Mouse (Mus musculus): Measurements from ENCODE around the gene Khdc3. TPM values are rescaled to one million over a fixed set of nuclear protein-coding genes. Genes with fewer than 3 reads are reported as not detected.
"Not testable (repeated sequence)": the region's sequence is repeated elsewhere in the genome, so short reads cannot be mapped to it uniquely, and the experiment has no call there.

The Khdc3 gene
- 8.7 and 10.7 TPM in 2 replicates for total RNA-seq (2017)

GRCm38 (mm10) chr9:73101536-73101935, at the start of gene Khdc3:
Khdc3 (plus strand) TSS chr9:73101836.
- no peak for ATAC-seq (ENCODE audit: extremely low read depth, insufficient number of reproducible peaks, low FRiP score, poor library complexity, severe bottlenecking)

GRCm38 (mm10) chr9:73055441-73055911, 46.2 kb upstream of the Khdc3 start:
- ATAC-seq (ENCODE audit: extremely low read depth, insufficient number of reproducible peaks, low FRiP score, poor library complexity, severe bottlenecking), result no peak

DNA sequence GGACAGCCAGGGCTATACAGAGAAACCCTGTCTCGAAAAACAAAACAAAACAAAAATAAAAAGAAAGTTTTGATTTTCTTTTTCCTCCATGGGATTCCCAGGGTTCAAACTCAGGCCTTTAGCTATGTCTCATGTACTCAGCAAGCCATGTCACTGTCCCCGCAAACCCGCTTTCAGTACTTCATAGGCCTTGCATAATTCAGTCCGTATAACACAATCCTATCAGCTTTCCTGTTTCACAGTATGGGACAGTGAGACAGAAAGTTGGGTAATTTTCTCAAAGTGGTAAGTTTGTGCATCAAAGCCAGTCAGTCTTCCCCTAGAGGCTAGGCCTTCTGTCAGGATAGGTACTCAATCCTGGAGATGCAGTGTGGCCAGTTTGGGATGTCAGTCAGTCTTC, 42.4 kb upstream of the Khdc3 start:
- ATAC-seq (ENCODE audit: extremely low read depth, insufficient number of reproducible peaks, low FRiP score, poor library complexity, severe bottlenecking), result no peak

- ATAC-seq (ENCODE audit: extremely low read depth, insufficient number of reproducible peaks, low FRiP score, poor library complexity, severe bottlenecking), result no peak
Measured at GRCm38 (mm10) chr9:73063621-73064290, 37.9 kb upstream of the Khdc3 start.

DNA sequence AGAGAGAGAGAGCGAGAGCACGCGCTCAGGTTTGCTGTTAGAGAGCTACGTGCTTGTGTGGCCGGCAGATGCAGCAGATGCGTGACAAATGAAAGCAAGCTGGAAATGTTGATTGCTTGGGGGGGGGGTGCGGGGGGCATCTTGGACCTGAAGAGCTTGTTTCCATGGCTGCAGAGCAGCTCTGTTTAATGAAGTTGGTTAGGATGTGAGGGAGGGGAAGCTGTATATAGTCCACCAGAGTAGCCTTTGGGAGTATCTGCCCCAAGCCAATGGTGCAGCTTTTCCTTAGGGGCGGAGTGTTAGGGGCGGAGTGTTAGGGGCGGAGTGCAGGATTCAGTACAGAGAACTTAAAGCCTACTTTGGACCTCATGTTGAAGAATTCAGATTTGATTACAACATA, 34.5 kb upstream of the Khdc3 start:
- no peak for ATAC-seq (ENCODE audit: extremely low read depth, insufficient number of reproducible peaks, low FRiP score, poor library complexity, severe bottlenecking)

GRCm38 (mm10) chr9:73068230-73068679, 33.4 kb upstream of the Khdc3 start:
- no peak for ATAC-seq (ENCODE audit: extremely low read depth, insufficient number of reproducible peaks, low FRiP score, poor library complexity, severe bottlenecking)

- ATAC-seq (ENCODE audit: extremely low read depth, insufficient number of reproducible peaks, low FRiP score, poor library complexity, severe bottlenecking), result no peak
Measured at GRCm38 (mm10) chr9:73068688-73069087, 32.9 kb upstream of the Khdc3 start.

DNA sequence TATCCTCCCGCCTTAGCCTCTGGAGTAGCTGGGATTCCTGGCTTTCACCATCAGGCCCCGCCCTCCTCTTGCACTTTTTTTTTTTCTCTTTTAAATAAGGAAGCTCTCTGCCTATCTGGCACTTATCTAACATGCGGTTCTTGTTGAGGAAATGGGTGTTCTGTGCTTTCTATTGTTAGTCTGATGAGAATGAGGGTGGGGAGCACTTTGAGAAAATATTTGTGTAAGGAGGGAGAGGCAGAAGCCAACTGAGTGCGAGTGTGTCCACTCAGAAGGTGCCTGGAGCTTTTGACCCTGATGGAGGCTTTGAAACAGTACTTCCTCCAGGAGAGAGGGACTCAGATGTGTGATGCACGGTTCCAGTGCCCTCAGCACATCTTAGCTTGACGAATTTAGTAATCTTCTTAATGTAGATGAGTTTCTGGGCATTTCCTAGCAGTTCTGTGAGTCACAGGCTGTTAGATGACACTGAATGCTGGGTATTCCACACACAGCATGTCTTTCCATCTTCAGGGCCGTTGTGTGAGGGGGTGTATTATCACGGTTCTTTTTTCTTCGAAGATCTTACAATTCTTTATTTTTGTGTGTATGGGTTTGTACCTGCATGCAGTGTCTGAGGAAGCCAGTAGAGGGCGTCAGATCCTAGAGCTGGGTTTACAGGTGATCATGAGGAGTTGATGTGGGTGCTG, 30.5 kb upstream of the Khdc3 start:
- ATAC-seq (ENCODE audit: extremely low read depth, insufficient number of reproducible peaks, low FRiP score, poor library complexity, severe bottlenecking), result no peak

DNA sequence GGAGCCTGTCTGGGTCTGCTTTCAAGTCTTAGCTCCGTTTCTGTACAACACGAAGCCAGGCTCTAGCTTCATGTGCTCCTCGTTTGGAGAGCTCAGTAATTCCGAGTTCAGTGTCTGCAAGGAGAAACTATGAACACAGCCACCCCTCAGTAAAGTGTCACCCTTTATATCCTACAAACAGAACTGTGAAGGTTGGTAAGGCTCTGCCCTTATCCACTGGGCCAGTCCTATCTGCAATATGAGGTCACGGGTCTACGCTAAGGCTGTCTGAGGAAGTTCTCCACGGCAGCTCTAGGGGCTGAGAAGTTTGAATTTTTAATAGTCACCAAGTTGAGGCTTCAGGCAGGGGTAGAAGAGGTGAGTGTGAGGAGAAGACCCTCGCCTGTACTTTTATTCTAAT, 29.2 kb upstream of the Khdc3 start:
- ATAC-seq (ENCODE audit: extremely low read depth, insufficient number of reproducible peaks, low FRiP score, poor library complexity, severe bottlenecking), result 0 out of 2 replicates have a peak, but pooled peaks have one; percentile 30

DNA sequence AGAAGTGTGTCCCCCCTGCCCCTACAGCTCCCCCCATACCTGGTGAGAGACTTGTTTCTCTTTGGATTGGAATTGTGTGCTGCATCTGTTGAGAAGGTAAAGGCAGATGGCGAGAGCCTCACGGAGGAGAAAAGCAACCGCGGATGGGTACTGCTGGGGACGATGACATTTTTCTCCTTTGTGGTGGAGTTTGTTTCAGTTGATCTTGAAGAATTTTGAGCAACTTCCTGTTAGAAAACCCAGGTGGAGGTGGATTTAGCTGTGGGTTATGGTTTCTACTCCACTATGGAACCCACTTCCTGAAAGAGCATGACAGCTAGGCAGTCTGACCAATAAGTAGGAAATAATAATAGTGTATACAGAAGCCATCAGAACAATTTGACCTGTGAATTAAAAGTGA, 28.5 kb upstream of the Khdc3 start:
- ATAC-seq (ENCODE audit: extremely low read depth, insufficient number of reproducible peaks, low FRiP score, poor library complexity, severe bottlenecking), result 0 out of 2 replicates have a peak, but pooled peaks have one; percentile 22

DNA sequence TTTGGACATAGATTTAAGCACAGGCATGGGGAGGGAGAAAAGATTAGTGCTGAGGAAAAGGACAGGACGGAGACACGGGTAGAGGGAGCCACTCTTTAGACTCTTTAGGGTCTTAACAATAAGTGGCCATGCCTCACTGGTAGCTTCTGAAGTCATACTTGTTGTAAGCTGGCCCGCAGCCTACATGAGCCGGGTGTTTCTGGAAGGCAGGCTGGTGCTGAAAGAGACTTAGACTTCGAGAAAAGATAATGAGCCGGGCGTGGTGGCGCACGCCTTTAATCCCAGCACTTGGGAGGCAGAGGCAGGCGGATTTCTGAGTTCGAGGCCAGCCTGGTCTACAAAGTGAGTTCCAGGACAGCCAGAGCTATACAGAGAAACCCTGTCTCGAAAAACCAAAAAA, 22.3 kb upstream of the Khdc3 start:
- not testable (repeated sequence) for ATAC-seq (ENCODE audit: extremely low read depth, insufficient number of reproducible peaks, low FRiP score, poor library complexity, severe bottlenecking)

DNA sequence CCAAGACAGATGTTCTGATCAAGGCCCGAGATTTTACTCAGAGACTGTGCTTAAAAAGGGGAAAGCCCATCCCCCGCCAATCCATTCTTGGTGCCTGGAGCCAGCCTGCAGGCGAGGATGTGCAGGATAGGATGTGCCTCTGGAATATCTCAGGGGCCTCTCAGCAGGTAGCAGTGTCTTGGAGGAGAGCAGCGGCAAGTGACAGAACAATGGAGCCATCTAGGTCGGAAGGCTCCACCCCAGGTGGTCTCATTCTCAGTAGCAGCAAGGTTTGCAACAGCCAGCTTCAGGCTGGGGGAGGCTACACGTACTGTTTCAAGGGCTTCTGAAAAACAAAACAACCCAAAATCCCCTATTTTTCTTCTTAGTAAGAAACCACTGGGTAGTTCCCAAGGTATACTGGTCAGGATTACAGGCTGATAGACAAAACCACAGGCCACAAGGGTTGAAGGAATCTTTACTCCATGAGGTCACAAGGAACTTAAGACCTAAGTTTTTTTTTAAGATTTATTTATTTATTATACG, 21.8 kb upstream of the Khdc3 start:
- ATAC-seq (ENCODE audit: extremely low read depth, insufficient number of reproducible peaks, low FRiP score, poor library complexity, severe bottlenecking), result no peak

- ATAC-seq (ENCODE audit: extremely low read depth, insufficient number of reproducible peaks, low FRiP score, poor library complexity, severe bottlenecking), result no peak
Measured at GRCm38 (mm10) chr9:73082291-73083000, 19.2 kb upstream of the Khdc3 start.

GRCm38 (mm10) chr9:73083956-73084355, 17.7 kb upstream of the Khdc3 start:
- ATAC-seq (ENCODE audit: extremely low read depth, insufficient number of reproducible peaks, low FRiP score, poor library complexity, severe bottlenecking), result no peak

DNA sequence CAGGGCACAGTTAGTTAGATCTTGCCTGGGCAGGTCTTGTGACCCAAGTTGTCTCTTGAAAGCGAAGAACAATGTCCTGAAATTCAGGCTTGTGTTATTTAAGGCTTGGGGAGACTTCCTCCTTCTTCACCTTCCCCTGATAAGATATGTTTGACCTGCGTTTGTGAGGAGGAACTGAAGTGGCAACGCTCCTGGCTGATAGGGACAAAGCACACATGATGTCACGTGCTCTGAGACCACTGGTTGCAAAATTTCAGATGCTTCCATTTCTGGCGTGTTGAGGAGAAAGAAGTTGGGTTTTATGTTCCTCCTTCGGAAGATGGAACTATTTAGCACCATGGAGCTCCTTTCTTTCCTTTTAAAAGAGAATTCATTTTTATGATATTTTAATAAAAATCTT, 15.8 kb upstream of the Khdc3 start:
- peak; percentile 47 for ATAC-seq (ENCODE audit: extremely low read depth, insufficient number of reproducible peaks, low FRiP score, poor library complexity, severe bottlenecking)

DNA sequence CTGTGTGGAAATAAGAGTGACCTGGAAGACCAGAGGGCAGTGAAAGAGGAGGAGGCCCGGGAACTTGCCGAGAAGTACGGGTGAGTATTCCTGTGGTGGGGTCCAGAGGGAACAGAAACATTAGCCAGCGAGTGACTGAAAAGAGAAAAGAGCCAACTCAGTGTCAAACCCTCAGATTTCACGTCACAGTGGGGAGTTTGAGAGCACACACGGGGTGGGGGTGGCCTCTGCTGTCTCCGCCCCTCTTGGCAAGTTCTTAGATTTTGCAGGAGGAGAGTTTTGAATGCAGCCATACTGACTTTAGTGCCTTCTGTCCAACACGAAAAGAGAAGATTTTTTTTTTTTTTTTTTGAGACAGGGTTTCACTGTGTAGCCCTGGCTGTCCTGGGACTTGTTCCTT, 14.5 kb upstream of the Khdc3 start:
- ATAC-seq (ENCODE audit: extremely low read depth, insufficient number of reproducible peaks, low FRiP score, poor library complexity, severe bottlenecking), result no peak

DNA sequence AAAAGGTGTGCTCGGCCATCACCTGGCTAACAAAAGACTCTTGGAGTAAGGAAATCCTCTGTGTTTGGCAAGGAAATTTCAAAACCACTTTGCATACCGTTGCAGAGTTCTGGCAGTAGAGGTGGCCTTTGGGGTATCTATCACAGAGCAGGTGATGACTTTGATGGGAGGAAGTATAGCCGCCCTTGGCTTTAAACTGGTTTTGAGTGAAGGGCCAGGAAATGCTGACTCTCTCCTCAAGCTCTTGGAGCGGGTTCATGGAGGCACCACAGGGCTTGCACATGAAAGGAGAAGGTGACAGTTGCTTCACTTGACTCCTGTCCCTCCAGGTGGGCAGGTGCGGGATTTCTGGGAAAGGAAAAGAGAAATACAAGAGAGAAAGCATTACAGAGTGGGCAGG, 14.1 kb upstream of the Khdc3 start:
- ATAC-seq (ENCODE audit: extremely low read depth, insufficient number of reproducible peaks, low FRiP score, poor library complexity, severe bottlenecking), result no peak

DNA sequence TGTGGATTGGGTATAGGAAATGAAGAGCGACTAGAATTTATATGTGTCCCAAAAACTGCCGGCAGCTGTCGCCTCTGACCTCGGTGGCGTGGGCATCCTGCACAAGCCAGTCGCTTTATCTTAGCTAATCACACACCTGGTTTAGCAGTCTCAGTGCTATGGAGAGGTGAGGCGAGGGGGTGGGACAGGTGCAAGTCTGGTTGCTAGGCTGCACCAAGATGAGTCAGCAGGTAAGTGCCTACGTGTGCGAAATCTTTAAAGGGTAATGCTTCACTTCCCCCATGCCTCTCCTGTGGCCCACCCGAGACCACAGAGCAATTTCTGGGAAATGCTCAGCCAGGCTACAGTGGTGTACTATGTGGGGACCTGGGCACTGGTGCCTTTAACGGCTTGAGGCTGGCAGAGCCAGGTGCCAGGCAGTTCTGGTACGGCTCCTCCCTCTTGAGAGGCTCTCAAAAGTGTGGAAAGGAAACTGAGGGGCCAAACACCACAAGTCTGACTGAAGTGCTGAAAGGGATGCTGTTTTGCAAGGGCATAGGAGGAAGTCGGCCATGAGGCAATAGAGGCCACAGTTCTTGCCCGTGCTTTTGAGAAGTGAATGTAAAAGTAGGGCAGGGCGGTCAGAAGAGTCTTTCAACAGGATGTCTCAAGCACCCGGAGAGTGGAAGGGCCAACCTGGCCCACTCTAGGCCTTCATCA, 12.3 kb upstream of the Khdc3 start:
- peak; percentile 84 for ATAC-seq (ENCODE audit: extremely low read depth, insufficient number of reproducible peaks, low FRiP score, poor library complexity, severe bottlenecking)

GRCm38 (mm10) chr9:73090121-73090520, 11.5 kb upstream of the Khdc3 start:
- ATAC-seq (ENCODE audit: extremely low read depth, insufficient number of reproducible peaks, low FRiP score, poor library complexity, severe bottlenecking), result no peak
